In the genomic region with DNA sequence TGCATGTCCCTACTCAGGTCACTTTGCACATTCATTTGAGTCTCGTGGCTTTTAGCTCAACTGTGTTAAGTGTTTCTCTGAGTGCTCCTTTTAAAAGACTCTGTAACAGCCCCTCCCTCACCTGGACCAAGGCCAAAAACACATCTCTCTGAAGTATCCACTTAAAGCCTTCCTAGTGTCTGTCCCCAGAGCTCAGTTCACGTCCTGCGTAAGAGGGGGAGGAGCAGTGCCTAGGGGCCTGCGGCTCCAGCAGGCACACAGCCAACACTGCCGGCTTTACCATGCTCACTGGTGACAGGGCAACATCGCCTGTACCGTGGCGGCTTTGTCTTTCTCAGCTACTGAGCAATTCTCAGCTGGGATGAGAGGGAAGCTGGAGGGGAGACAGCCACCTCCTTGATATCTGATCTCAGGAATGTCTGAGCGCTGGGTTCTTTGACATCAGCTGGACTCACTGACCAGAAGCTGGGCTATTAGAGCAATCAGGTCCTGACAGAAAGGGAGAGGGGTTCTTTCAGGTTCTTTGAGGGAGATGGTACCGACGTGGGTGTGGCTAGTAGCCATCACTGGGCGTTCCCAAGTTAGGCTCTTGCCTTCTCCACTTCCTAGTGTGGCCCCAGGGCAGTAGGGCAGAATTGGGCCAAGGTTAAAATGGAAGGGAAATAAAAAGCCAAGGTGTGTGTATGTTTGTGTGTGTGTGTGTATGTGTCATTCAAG, we compare ENCODE assay signal across 8 mouse cellular contexts. TPM values are rescaled to one million over a fixed set of nuclear protein-coding genes. Genes with fewer than 3 reads are reported as not detected.
DNase-seq lines count a peak whose midpoint lies in the region; ATAC-seq and TF ChIP-seq lines count a peak whose summit lies in the region.

No protein-coding gene starts in this region.

- TF ChIP-seq RAD21 in MEL (IDR thresholded peaks at IDR 0.05; ENCODE audit: low read depth, low read length), result no peak

- peaks cover 0 to 12% of the 10 kb centered on the region in 2 experiments; a peak in 2 of 4 replicates for H3K4me1 ChIP-seq in MEL (ENCODE audit: control insufficient read depth in 1 of 2, insufficient read depth in 2 of 2, low read length in 2 of 2)
- H3K4me1 ChIP-seq in embryonic facial prominence, embryonic 14.5 days (ENCODE audit: control insufficient read depth, insufficient read depth, low read length), result peaks cover 19% of the 10 kb centered on the region; the same call in 1 of the 2 replicates
- peaks cover 72% of the 10 kb centered on the region for H3K4me1 ChIP-seq in hindbrain, embryonic 13.5 days (replicated peaks)
- H3K4me1 ChIP-seq in lung, adult 2 months (ENCODE audit: control insufficient read depth, insufficient read depth, low read length), result no peaks in the 10 kb centered on the region; the same call in 1 of the 2 replicates

- H3K27ac ChIP-seq in MEL (ENCODE audit: control insufficient read depth, low read depth, low read length), result no peak overlapping the region
- H3K27ac ChIP-seq in embryonic facial prominence, embryonic 14.5 days (replicated peaks; ENCODE audit: low read depth, low read length), result no peak overlapping the region
- H3K27ac ChIP-seq in hindbrain, embryonic 13.5 days, result peak overlapping the region; percentile 99

- peak; percentile 47 for DNase-seq in adrenal gland, adult 2 months
- no peak for DNase-seq in adrenal gland, postnatal 4 days (ENCODE audit: low spot score in 2 of 2)
- DNase-seq in MEL (ENCODE audit: low read depth, low spot score), result peak; percentile 76
- peak; percentile 89 for DNase-seq in embryonic facial prominence, embryonic 14.5 days (ENCODE audit: low spot score)
- peak; percentile 39 for DNase-seq in lung, adult 2 months
- no peak for DNase-seq in ovary, postnatal 10 days (ENCODE audit: low spot score)

- H3K4me2 ChIP-seq in embryonic facial prominence, embryonic 14.5 days (ENCODE audit: low read depth, low read length), result peak overlapping the region; percentile 75
- peak overlapping the region; percentile 98 for H3K4me2 ChIP-seq in hindbrain, embryonic 13.5 days

- no peak for TF ChIP-seq EP300 in MEL (IDR thresholded peaks at IDR 0.05; ENCODE audit: low read depth in 1 of 2, low read length in 2 of 2)

- no peaks in the 10 kb centered on the region for H3K9me3 ChIP-seq in MEL (replicated peaks; ENCODE audit: insufficient read depth, low read length)
- no peaks in the 10 kb centered on the region for H3K9me3 ChIP-seq in embryonic facial prominence, embryonic 14.5 days (ENCODE audit: control insufficient read depth, low read length)
- H3K9me3 ChIP-seq in hindbrain, embryonic 13.5 days, result no peaks in the 10 kb centered on the region

- ATAC-seq in embryonic facial prominence, embryonic 14.5 days (ENCODE audit: low read depth), result peak; percentile 74
- peak; percentile 22 for ATAC-seq in hindbrain, embryonic 13.5 days (ENCODE audit: low FRiP score)
- peak; percentile 16; the same call in 1 of the 2 replicates for ATAC-seq in neutrophil, adult 5-6 weeks (ENCODE audit: extremely low read depth, insufficient number of reproducible peaks, low FRiP score, poor library complexity, severe bottlenecking)

- H3K4me3 ChIP-seq in MEL (ENCODE audit: control insufficient read depth in 1 of 2, insufficient read depth in 1 of 2, low read depth in 2 of 2, low read length in 2 of 2), result no peak overlapping the region
- peak overlapping the region; percentile 38; the same call in 1 of the 2 replicates for H3K4me3 ChIP-seq in embryonic facial prominence, embryonic 14.5 days (ENCODE audit: low read depth, low read length)
- peak overlapping the region; percentile 75 for H3K4me3 ChIP-seq in hindbrain, embryonic 13.5 days
- H3K4me3 ChIP-seq in lung, adult 2 months (replicated peaks; ENCODE audit: extremely low read depth, low read depth, low read length), result no peak overlapping the region

- no peak for TF ChIP-seq POLR2A in MEL (IDR thresholded peaks at IDR 0.05; ENCODE audit: control insufficient read depth in 1 of 2, insufficient read depth in 1 of 2, low read depth in 1 of 2, low read length in 2 of 2, poor library complexity in 1 of 2)
- TF ChIP-seq POLR2A in lung, adult 2 months (IDR thresholded peaks at IDR 0.05; ENCODE audit: borderline replicate concordance, extremely low read depth, low read depth, low read length), result no peak

- no peaks in the 10 kb centered on the region for H3K79me2 ChIP-seq in MEL (ENCODE audit: control insufficient read depth, insufficient read depth, low read length, poor library complexity)

- no peaks in the 10 kb centered on the region for H3K36me3 ChIP-seq in MEL (ENCODE audit: control insufficient read depth in 1 of 2, insufficient read depth in 2 of 2, low read length in 2 of 2)
- no peaks in the 10 kb centered on the region for H3K36me3 ChIP-seq in embryonic facial prominence, embryonic 14.5 days (ENCODE audit: control insufficient read depth, insufficient read depth, low read length)
- H3K36me3 ChIP-seq in hindbrain, embryonic 13.5 days, result peaks cover 35% of the 10 kb centered on the region

- TF ChIP-seq CTCF in MEL (IDR thresholded peaks at IDR 0.05 in 2 of 3, conservative IDR thresholded peaks at IDR 0.05 in 1 of 3; ENCODE audit: control insufficient read depth in 1 of 3, insufficient read depth in 1 of 3, low read depth in 2 of 3, low read length in 3 of 3, poor library complexity in 1 of 3, severe bottlenecking in 1 of 3), result no peak
- no peak for TF ChIP-seq CTCF in lung, adult 2 months (IDR thresholded peaks at IDR 0.05; ENCODE audit: insufficient read depth, low read length)

- WGBS in embryonic facial prominence, embryonic 14.5 days, result 15% methylated on average over 11 of the region's 12 CpGs
- WGBS in hindbrain, embryonic 13.5 days, result 15% methylated on average over 12 of the region's 12 CpGs
- WGBS in lung, adult 2 months, result 15% methylated on average over 12 of the region's 12 CpGs

- H3K27me3 ChIP-seq in MEL (ENCODE audit: control insufficient read depth in 1 of 2, insufficient read depth in 2 of 2, low read length in 2 of 2), result no peaks in the 10 kb centered on the region
- peaks cover 21% of the 10 kb centered on the region for H3K27me3 ChIP-seq in embryonic facial prominence, embryonic 14.5 days (replicated peaks; ENCODE audit: control insufficient read depth, insufficient read depth, low read length)
- H3K27me3 ChIP-seq in hindbrain, embryonic 13.5 days, result no peaks in the 10 kb centered on the region

- peak overlapping the region; percentile 0; the same call in 1 of the 2 replicates for H3K9ac ChIP-seq in MEL (ENCODE audit: control insufficient read depth, low read depth, low read length, poor library complexity, severe bottlenecking)
- H3K9ac ChIP-seq in embryonic facial prominence, embryonic 14.5 days (ENCODE audit: low read depth, low read length), result no peak overlapping the region
- H3K9ac ChIP-seq in hindbrain, embryonic 13.5 days, result peak overlapping the region; percentile 95

RNA-seq across cellular contexts. Expression of gene Nacad, which starts 1.8 kb away (rescaled TPM):
- 1 to 10 TPM; 1.6 to 2.2 TPM for total RNA-seq in adrenal gland, adult 2 months (2021)
- polyA plus RNA-seq in adrenal gland, adult 2 months (2012; rRNA removed), result 1.2 and 2.2 TPM in 2 replicates
- total RNA-seq in adrenal gland, postnatal 4 days (2021), result 10 to 100 TPM in 1 of 2 experiments, 1 to 10 TPM in 1; 4.7 to 12.6 TPM
- 0.10 and 0.12 TPM in 2 replicates for total RNA-seq in MEL (2012; rRNA removed)
- under 1 TPM in 1 of 2 experiments, not detected in 1; 0.32 TPM for polyA plus RNA-seq in MEL (2012; ENCODE audit: insufficient read depth in 1 of 2, insufficient read length in 2 of 2, low read depth in 1 of 2, low replicate concordance in 2 of 2, missing spikeins in 1 of 2)
- polyA plus RNA-seq in embryonic facial prominence, embryonic 14.5 days (2014; fragmentation: Nextera tagmentation; extraction: Ambion mirVana), result 7.0 and 8.5 TPM in 2 replicates
- polyA plus RNA-seq in hindbrain, embryonic 13.5 days (2015; fragmentation: Nextera tagmentation; extraction: Ambion mirVana), result 87.6 and 90.0 TPM in 2 replicates
- 2.8 and 4.4 TPM in 2 replicates for polyA plus RNA-seq in lung, adult 2 months (2012; rRNA removed)
- 0.12 TPM in 2 replicates for total RNA-seq in neutrophil, adult 5-6 weeks (2017)

RNA-seq across cellular contexts. Expression of gene Tbrg4, which starts 21.8 kb away (rescaled TPM):
- total RNA-seq in adrenal gland, adult 2 months (2021), result 10 to 100 TPM; 68.2 to 82.2 TPM
- 91.3 and 92.6 TPM in 2 replicates for polyA plus RNA-seq in adrenal gland, adult 2 months (2012; rRNA removed)
- 10 to 100 TPM; 70.9 to 81.6 TPM for total RNA-seq in adrenal gland, postnatal 4 days (2021)
- total RNA-seq in MEL (2012; rRNA removed), result 191 and 192 TPM in 2 replicates
- polyA plus RNA-seq in MEL (2012; ENCODE audit: insufficient read depth in 1 of 2, insufficient read length in 2 of 2, low read depth in 1 of 2, low replicate concordance in 2 of 2, missing spikeins in 1 of 2), result 100 to 1,000 TPM; 278 to 756 TPM
- polyA plus RNA-seq in embryonic facial prominence, embryonic 14.5 days (2014; fragmentation: Nextera tagmentation; extraction: Ambion mirVana), result 33.7 and 35.7 TPM in 2 replicates
- polyA plus RNA-seq in hindbrain, embryonic 13.5 days (2015; fragmentation: Nextera tagmentation; extraction: Ambion mirVana), result 29.2 and 34.0 TPM in 2 replicates
- polyA plus RNA-seq in lung, adult 2 months (2012; rRNA removed), result 51.6 and 53.3 TPM in 2 replicates
- 22.5 and 27.6 TPM in 2 replicates for total RNA-seq in neutrophil, adult 5-6 weeks (2017)

RNA-seq across cellular contexts. Expression of gene Wap, which starts 34.4 kb away (rescaled TPM):
- not detected for total RNA-seq in adrenal gland, adult 2 months (2021)
- not detected in 2 replicates for polyA plus RNA-seq in adrenal gland, adult 2 months (2012; rRNA removed)
- total RNA-seq in adrenal gland, postnatal 4 days (2021), result not detected
- not detected in 2 replicates for total RNA-seq in MEL (2012; rRNA removed)
- polyA plus RNA-seq in MEL (2012; ENCODE audit: insufficient read depth in 1 of 2, insufficient read length in 2 of 2, low read depth in 1 of 2, low replicate concordance in 2 of 2, missing spikeins in 1 of 2), result not detected
- not detected in 2 replicates for polyA plus RNA-seq in embryonic facial prominence, embryonic 14.5 days (2014; fragmentation: Nextera tagmentation; extraction: Ambion mirVana)
- polyA plus RNA-seq in hindbrain, embryonic 13.5 days (2015; fragmentation: Nextera tagmentation; extraction: Ambion mirVana), result not detected in 2 replicates
- polyA plus RNA-seq in lung, adult 2 months (2012; rRNA removed), result not detected in 2 replicates
- not detected in 2 replicates for total RNA-seq in neutrophil, adult 5-6 weeks (2017)

RNA-seq across cellular contexts. Expression of gene Ramp3, which starts 54.3 kb away (rescaled TPM):
- 10 to 100 TPM; 15.9 to 21.7 TPM for total RNA-seq in adrenal gland, adult 2 months (2021)
- 25.3 and 30.7 TPM in 2 replicates for polyA plus RNA-seq in adrenal gland, adult 2 months (2012; rRNA removed)
- total RNA-seq in adrenal gland, postnatal 4 days (2021), result 10 to 100 TPM; 14.3 to 14.8 TPM
- not detected in 2 replicates for total RNA-seq in MEL (2012; rRNA removed)
- not detected for polyA plus RNA-seq in MEL (2012; ENCODE audit: insufficient read depth in 1 of 2, insufficient read length in 2 of 2, low read depth in 1 of 2, low replicate concordance in 2 of 2, missing spikeins in 1 of 2)
- 12.2 and 15.1 TPM in 2 replicates for polyA plus RNA-seq in embryonic facial prominence, embryonic 14.5 days (2014; fragmentation: Nextera tagmentation; extraction: Ambion mirVana)
- polyA plus RNA-seq in hindbrain, embryonic 13.5 days (2015; fragmentation: Nextera tagmentation; extraction: Ambion mirVana), result 22.1 and 24.6 TPM in 2 replicates
- 8.3 and 8.7 TPM in 2 replicates for polyA plus RNA-seq in lung, adult 2 months (2012; rRNA removed)
- total RNA-seq in neutrophil, adult 5-6 weeks (2017), result 0.37 TPM in 1 of 2 replicates, not detected in the other

RNA-seq across cellular contexts. Expression of gene Ccm2, which starts 57.4 kb away (rescaled TPM):
- total RNA-seq in adrenal gland, adult 2 months (2021), result 10 to 100 TPM; 38.8 to 47.9 TPM
- polyA plus RNA-seq in adrenal gland, adult 2 months (2012; rRNA removed), result 47.0 and 48.1 TPM in 2 replicates
- total RNA-seq in adrenal gland, postnatal 4 days (2021), result 10 to 100 TPM; 40.1 to 40.9 TPM
- 65.2 and 66.4 TPM in 2 replicates for total RNA-seq in MEL (2012; rRNA removed)
- polyA plus RNA-seq in MEL (2012; ENCODE audit: insufficient read depth in 1 of 2, insufficient read length in 2 of 2, low read depth in 1 of 2, low replicate concordance in 2 of 2, missing spikeins in 1 of 2), result 10 to 100 TPM in 1 of 2 experiments, not detected in 1; 49.2 TPM
- 93.5 and 93.7 TPM in 2 replicates for polyA plus RNA-seq in embryonic facial prominence, embryonic 14.5 days (2014; fragmentation: Nextera tagmentation; extraction: Ambion mirVana)
- polyA plus RNA-seq in hindbrain, embryonic 13.5 days (2015; fragmentation: Nextera tagmentation; extraction: Ambion mirVana), result 94.1 and 99.0 TPM in 2 replicates
- polyA plus RNA-seq in lung, adult 2 months (2012; rRNA removed), result 77.3 and 100 TPM in 2 replicates
- 297 and 309 TPM in 2 replicates for total RNA-seq in neutrophil, adult 5-6 weeks (2017)

Comparison
In these comparisons a context has a peak if more than half of its experiments do, and no peak if none do; other contexts are left out.
1. DNase-seq: peak in adrenal gland, adult 2 months (single experiment), MEL (single experiment), embryonic facial prominence, embryonic 14.5 days (single experiment) and lung, adult 2 months (single experiment); none in adrenal gland, postnatal 4 days (0 of 2) and ovary, postnatal 10 days (single experiment).
2. H3K4me3 ChIP-seq: peak in embryonic facial prominence, embryonic 14.5 days (single experiment) and hindbrain, embryonic 13.5 days (single experiment); none in MEL (0 of 2) and lung, adult 2 months (single experiment).
3. ATAC-seq: peak in every context shown above with its lines; median percentile 74 in embryonic facial prominence, embryonic 14.5 days; 22 in hindbrain, embryonic 13.5 days; 16 in neutrophil, adult 5-6 weeks.